Mouse (Mus musculus): ENCODE measurements at regions not wholly inside any gene's neighbourhood (a gene's known extent, or its start where the extent isn't known, plus 50 kb on each side); places are given as distances from the start of the nearest gene placed in this dataset.

GRCm38 (mm10) chr13:107808961-107809360 is 235.3 kb upstream of the Smim15 start:
- no peak for TF ChIP-seq GATA1 (IDR thresholded peaks at IDR 0.05; ENCODE audit: low read length)
- no peak for TF ChIP-seq TAL1 (IDR thresholded peaks at IDR 0.05; ENCODE audit: low read length)
